Mouse (Mus musculus): Measurements from ENCODE around the gene Sostdc1. TPM values are rescaled to one million over a fixed set of nuclear protein-coding genes. Genes with fewer than 3 reads are reported as not detected.

The Sostdc1 gene
- polyA plus RNA-seq, 1 experiment from 2014 or later, result 26.6 TPM

DNA sequence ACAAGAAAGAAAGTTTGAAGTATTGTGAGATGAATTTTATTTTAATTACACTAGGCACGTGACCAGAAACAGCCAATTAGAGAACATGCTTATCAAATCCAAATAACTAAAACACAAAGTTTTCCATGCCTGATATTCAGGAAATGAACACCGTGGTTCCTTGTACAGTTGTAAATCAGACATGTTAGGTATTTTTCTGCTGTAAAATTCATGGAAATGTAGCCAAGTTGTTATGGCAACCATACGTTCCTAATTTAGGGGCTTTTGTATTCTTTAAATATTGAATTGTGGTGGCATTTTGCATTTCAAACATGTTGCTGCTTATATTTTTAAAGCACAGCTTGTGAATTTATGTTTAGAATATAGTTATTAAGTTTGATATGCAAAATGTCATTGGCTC, 2.1 kb downstream of the Sostdc1 start:
- Histone ChIP-seq H3K27ac (replicated peaks) (no peak overlapping the region), H3K27me3 (no peaks in the 10 kb centered on the region), H3K36me3 (no peaks in the 10 kb centered on the region), H3K4me2 (no peak overlapping the region), H3K4me1 (replicated peaks) (peaks cover 17% of the 10 kb centered on the region; the same call in 1 of the 2 replicates), H3K9ac (no peak overlapping the region), H3K4me3 (no peak overlapping the region), H3K9me3 (no peaks in the 10 kb centered on the region)
- ATAC-seq (ENCODE audit: low FRiP score, low read depth), result no peak
- WGBS, result 54% methylated on average over 3 of the region's 3 CpGs

DNA sequence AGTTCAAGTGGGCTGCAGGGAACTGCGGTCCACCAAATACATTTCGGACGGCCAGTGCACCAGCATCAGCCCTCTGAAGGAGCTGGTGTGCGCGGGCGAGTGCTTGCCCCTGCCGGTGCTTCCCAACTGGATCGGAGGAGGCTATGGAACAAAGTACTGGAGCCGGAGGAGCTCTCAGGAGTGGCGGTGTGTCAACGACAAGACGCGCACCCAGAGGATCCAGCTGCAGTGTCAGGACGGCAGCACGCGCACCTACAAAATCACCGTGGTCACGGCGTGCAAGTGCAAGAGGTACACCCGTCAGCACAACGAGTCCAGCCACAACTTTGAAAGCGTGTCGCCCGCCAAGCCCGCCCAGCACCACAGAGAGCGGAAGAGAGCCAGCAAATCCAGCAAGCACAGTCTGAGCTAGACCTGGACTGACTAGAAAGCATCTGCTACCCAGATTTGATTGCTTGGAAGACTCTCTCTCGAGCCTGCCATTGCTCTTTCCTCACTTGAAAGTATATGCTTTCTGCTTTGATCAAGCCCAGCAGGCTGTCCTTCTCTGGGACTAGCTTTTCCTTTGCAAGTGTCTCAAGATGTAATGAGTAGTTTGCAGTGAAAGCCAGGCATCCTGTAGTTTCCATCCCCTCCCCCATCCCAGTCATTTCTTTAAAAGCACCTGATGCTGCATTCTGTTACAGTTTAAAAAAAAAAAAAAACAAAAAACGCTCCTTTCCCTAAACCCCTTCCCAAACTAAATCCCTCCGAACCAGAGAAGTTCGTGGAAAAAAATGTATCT, 3.3 kb downstream of the Sostdc1 start:
- Histone ChIP-seq H3K27me3 (no peaks in the 10 kb centered on the region), H3K4me3 (peak overlapping the region; percentile 46), H3K9me3 (no peaks in the 10 kb centered on the region), H3K4me1 (replicated peaks) (peaks cover 17% of the 10 kb centered on the region; the same call in 1 of the 2 replicates), H3K36me3 (no peaks in the 10 kb centered on the region), H3K9ac (peak overlapping the region; percentile 37), H3K4me2 (peak overlapping the region; percentile 87), H3K27ac (replicated peaks) (no peak overlapping the region; the same call in 1 of the 2 replicates)
- 3% methylated on average over 30 of the region's 30 CpGs for WGBS
- peak; percentile 90 for ATAC-seq (ENCODE audit: low FRiP score, low read depth)

DNA sequence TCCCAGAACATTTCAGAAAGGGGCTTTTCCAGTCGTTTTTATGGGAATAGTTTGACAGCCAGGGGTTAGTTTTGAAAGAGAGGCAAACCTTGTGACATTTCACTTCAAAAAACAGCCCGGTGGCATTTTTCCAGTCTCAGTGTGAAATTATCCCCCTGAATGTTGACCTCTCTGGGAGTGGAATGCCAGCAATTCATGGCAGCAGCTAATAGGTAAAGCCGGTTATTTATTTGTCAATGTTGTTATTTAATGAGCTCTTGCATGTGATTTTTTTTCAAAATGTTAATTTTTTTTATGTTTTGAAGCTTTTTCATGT, 3.8 kb downstream of the Sostdc1 start:
- ATAC-seq (ENCODE audit: low FRiP score, low read depth), result no peak

DNA sequence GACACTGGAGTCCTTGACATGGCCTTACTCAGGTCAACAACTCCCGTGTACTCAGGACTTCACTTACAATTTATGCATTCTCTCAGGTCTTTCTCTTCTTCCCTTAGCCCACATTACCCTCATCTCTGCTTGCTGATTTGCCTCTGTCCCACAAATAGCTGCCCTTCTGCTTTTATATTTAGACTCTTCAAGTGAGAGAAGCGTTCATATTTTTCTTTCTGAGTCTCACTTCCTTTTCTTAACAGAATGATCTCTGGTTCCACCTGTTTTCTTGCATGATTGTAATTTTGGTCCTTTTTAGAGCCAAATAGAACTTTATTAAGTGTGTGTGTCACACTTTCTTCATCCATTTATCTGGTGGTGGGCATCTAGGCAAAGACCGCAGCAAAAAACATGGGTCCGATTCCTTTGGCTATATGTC, 12.2 kb downstream of the Sostdc1 start:
- Histone ChIP-seq H3K4me1 (replicated peaks) (no peaks in the 10 kb centered on the region), H3K9ac (no peak overlapping the region), H3K4me2 (no peak overlapping the region), H3K4me3 (no peak overlapping the region), H3K9me3 (no peaks in the 10 kb centered on the region), H3K36me3 (no peaks in the 10 kb centered on the region), H3K27ac (replicated peaks) (no peak overlapping the region), H3K27me3 (no peaks in the 10 kb centered on the region)
- 96% methylated on average over 4 of the region's 4 CpGs for WGBS
- no peak for ATAC-seq (ENCODE audit: low FRiP score, low read depth)

More for the DNA sequence above, 3.8 kb downstream of the Sostdc1 start:
- Histone ChIP-seq H3K27me3 (no peaks in the 10 kb centered on the region), H3K27ac (replicated peaks) (no peak overlapping the region), H3K9me3 (no peaks in the 10 kb centered on the region), H3K4me3 (peak overlapping the region; percentile 46), H3K4me2 (peak overlapping the region; percentile 87), H3K36me3 (no peaks in the 10 kb centered on the region), H3K4me1 (replicated peaks) (peaks cover 17% of the 10 kb centered on the region; the same call in 1 of the 2 replicates), H3K9ac (no peak overlapping the region)
- 21% methylated on average over 3 of the region's 3 CpGs for WGBS

DNA sequence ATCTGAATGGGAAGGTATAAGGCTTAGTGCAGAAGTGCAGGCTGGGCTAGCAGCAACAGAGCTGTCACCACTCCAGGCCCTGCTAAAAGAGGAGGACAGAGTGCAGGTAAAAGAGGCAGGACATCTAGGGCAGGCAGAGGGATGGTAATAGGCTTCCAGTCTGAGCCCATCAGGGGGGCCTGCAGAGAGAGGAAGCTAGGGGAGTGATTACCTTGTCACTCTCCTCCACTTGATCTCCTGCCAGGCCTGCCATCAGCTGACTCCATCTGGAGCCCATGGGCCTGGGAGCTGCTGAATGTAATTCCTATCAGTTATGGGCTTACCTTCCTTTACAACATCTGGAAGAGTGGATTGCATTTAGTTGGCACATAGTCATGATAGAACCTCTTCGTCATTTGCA, 18.7 kb downstream of the Sostdc1 start:
- no peak overlapping the region for H3K4me2 ChIP-seq
- H3K9me3 ChIP-seq, result no peaks in the 10 kb centered on the region
- H3K9ac ChIP-seq, result no peak overlapping the region
- 94% methylated on average over 1 of the region's 1 CpGs for WGBS
- H3K4me3 ChIP-seq, result no peak overlapping the region
- no peaks in the 10 kb centered on the region for H3K36me3 ChIP-seq
- no peak for ATAC-seq (ENCODE audit: low FRiP score, low read depth)
- H3K4me1 ChIP-seq (replicated peaks), result no peaks in the 10 kb centered on the region
- H3K27me3 ChIP-seq, result no peaks in the 10 kb centered on the region
- H3K27ac ChIP-seq (replicated peaks), result no peak overlapping the region

DNA sequence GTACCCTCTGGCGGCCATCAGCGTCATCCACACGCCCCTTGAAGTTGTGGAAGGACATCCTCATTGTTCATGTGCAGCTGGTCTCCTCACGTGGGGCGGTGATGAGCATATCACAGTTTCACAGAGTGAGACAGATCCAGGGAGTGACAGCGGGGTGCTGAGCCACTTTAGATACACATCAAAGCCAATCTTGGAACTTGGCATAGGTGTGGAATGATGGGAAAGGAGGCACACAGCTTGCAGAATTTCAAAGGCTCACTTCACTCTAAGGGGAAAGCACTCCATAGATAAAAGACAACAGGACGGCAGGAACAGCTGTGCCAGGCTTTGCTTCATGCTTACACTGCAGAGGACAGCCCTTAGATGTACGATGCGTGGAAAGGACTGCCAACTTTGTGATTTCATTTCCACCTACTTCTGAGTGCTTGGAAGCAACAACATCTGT, 19.9 kb downstream of the Sostdc1 start:
- H3K36me3 ChIP-seq, result no peaks in the 10 kb centered on the region
- 75% methylated on average over 9 of the region's 9 CpGs for WGBS
- H3K9ac ChIP-seq, result no peak overlapping the region
- no peaks in the 10 kb centered on the region for H3K9me3 ChIP-seq
- no peak overlapping the region for H3K4me2 ChIP-seq
- no peak overlapping the region for H3K4me3 ChIP-seq
- no peaks in the 10 kb centered on the region for H3K27me3 ChIP-seq
- no peak for ATAC-seq (ENCODE audit: low FRiP score, low read depth)
- no peaks in the 10 kb centered on the region for H3K4me1 ChIP-seq (replicated peaks)
- no peak overlapping the region for H3K27ac ChIP-seq (replicated peaks)

DNA sequence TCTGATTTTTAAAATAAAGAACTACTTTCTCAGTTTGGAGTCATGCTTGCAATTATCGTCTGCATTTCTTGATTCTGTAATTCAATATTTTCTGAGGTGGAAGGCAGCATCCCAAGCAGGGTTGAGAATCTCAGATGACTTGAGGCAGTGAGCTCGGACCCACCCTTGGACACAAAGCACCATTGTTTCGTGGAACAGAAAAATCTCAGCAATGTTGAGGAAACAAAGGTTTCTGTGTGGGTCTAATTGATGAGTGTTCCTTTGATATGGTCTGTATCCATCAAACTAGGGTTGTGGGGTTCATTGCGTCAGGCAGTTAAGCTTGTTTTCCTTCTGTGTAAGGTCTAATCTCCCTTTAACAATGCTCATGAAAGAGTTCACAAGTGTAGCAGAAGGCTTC, 30.2 kb downstream of the Sostdc1 start:
- Histone ChIP-seq H3K4me1 (replicated peaks) (no peaks in the 10 kb centered on the region), H3K36me3 (no peaks in the 10 kb centered on the region), H3K4me2 (no peak overlapping the region), H3K9ac (no peak overlapping the region), H3K9me3 (no peaks in the 10 kb centered on the region; the same call in 1 of the 2 replicates), H3K4me3 (no peak overlapping the region), H3K27me3 (no peaks in the 10 kb centered on the region), H3K27ac (replicated peaks) (no peak overlapping the region)
- 45% methylated on average over 4 of the region's 4 CpGs for WGBS
- no peak for ATAC-seq (ENCODE audit: low FRiP score, low read depth)

DNA sequence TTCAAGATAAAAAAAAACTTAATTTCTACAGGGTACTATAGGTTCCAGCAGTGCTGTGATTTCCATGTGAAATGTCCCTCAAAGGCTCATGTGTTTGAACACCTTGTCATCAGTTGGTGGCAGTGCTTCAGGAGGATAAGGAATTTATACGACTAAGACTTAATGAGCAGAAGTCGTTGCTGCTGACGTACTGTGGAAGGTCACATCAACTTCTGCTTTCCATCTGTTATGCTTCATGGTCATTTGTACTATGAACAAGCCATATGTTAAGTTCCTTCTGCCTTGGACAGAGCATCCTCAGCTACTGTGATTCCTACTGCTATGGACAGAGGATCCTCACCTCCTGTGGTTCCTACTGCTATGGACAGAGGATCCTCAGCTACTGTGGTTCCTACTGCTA, 46.1 kb downstream of the Sostdc1 start:
- H3K4me1 ChIP-seq (replicated peaks), result no peaks in the 10 kb centered on the region
- no peak overlapping the region for H3K4me3 ChIP-seq
- H3K9ac ChIP-seq, result no peak overlapping the region
- no peak overlapping the region for H3K4me2 ChIP-seq
- H3K36me3 ChIP-seq, result no peaks in the 10 kb centered on the region
- WGBS, result 86% methylated on average over 3 of the region's 3 CpGs
- no peak overlapping the region for H3K27ac ChIP-seq (replicated peaks)
- H3K27me3 ChIP-seq, result no peaks in the 10 kb centered on the region
- ATAC-seq (ENCODE audit: low FRiP score, low read depth), result no peak
- H3K9me3 ChIP-seq, result no peaks in the 10 kb centered on the region

DNA sequence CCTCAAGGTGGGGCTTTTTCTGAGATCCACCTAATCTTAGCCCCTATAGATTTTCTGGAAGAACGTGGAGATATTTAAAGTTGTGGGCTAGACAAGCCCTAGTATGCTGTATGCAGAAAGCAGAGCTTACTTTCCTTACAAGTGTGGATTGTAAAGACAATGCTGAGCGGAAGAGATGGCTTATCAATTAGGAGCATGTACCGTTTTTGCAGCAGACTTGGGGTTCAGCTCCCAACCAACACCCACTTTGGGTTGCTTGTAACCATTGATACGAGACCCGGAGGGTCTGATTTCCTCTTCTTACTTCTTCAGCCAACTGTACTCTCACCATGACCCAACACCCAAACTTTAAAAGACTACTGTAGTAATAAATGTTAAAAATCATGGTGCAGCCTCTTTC, 46.8 kb downstream of the Sostdc1 start:
- H3K4me3 ChIP-seq, result no peak overlapping the region
- no peaks in the 10 kb centered on the region for H3K36me3 ChIP-seq
- no peak overlapping the region for H3K27ac ChIP-seq (replicated peaks)
- 98% methylated on average over 5 of the region's 5 CpGs for WGBS
- no peaks in the 10 kb centered on the region for H3K27me3 ChIP-seq
- ATAC-seq (ENCODE audit: low FRiP score, low read depth), result no peak
- H3K4me2 ChIP-seq, result no peak overlapping the region
- H3K4me1 ChIP-seq (replicated peaks), result no peaks in the 10 kb centered on the region
- H3K9ac ChIP-seq, result no peak overlapping the region
- no peaks in the 10 kb centered on the region for H3K9me3 ChIP-seq

DNA sequence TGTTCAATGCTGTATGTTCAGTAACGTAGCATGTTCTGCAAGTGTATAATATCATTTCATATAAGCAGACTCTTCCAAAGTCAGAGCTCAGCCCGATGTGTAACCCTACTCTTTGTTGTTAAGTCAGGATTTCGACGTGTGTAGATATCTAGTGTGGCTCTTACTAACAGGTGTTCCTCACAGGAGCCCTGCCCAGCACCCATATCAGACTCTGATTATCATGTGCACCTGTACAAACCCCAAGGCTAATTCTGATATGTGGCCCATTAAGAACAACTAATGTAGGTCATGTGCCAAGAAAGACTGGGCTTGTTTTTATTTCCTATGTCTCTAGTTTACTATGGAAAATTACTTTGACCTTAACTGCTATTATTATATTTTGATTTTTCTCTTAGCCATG, 50.1 kb downstream of the Sostdc1 start:
- Histone ChIP-seq H3K4me2 (no peak overlapping the region), H3K9me3 (no peaks in the 10 kb centered on the region), H3K27me3 (no peaks in the 10 kb centered on the region), H3K4me3 (no peak overlapping the region), H3K9ac (no peak overlapping the region), H3K27ac (replicated peaks) (no peak overlapping the region), H3K36me3 (no peaks in the 10 kb centered on the region), H3K4me1 (replicated peaks) (no peaks in the 10 kb centered on the region)
- ATAC-seq (ENCODE audit: low FRiP score, low read depth), result no peak
- 92% methylated on average over 4 of the region's 4 CpGs for WGBS

Data from hindbrain, embryonic 15.5 days (tissue).